Mouse (Mus musculus): ENCODE measurements around the gene Rxra. TPM values are rescaled to one million over a fixed set of nuclear protein-coding genes. Genes with fewer than 3 reads are reported as not detected.
A peak's percentile ranks its signal among the peaks of the same experiment; 100 is the strongest.

Rxra gene
- polyA plus RNA-seq, 1 experiment from 2014 or later, result 4.4 TPM

GRCm38 (mm10) chr2:27645471-27645870 is 30.8 kb upstream of the Rxra start:
- Histone ChIP-seq H3K4me3 (replicated peaks) (no peak overlapping the region), H3K4me2 (replicated peaks) (no peak overlapping the region), H3K27me3 (0 out of 2 replicates have a peak, but pooled peaks cover 5% of the 10 kb centered on the region), H3K4me1 (replicated peaks) (peaks cover 26% of the 10 kb centered on the region), H3K9me3 (no peaks in the 10 kb centered on the region), H3K27ac (no peak overlapping the region), H3K36me3 (no peaks in the 10 kb centered on the region), H3K9ac (replicated peaks) (no peak overlapping the region)
- WGBS, result 54% methylated on average over 3 of the region's 3 CpGs
- no peak for ATAC-seq

GRCm38 (mm10) chr2:27649862-27650661 is 26.2 kb upstream of the Rxra start:
- ATAC-seq, result peak; percentile 58; the same call in 1 of the 2 replicates
- peaks cover 20% of the 10 kb centered on the region for H3K4me1 ChIP-seq (replicated peaks)
- peak overlapping the region; percentile 37; the same call in 1 of the 2 replicates for H3K27ac ChIP-seq
- no peak overlapping the region for H3K4me3 ChIP-seq (replicated peaks)
- WGBS, result 13% methylated on average over 8 of the region's 8 CpGs
- no peak overlapping the region for H3K9ac ChIP-seq (replicated peaks)
- H3K36me3 ChIP-seq, result no peaks in the 10 kb centered on the region
- H3K9me3 ChIP-seq, result no peaks in the 10 kb centered on the region
- H3K4me2 ChIP-seq (replicated peaks), result no peak overlapping the region
- peaks cover 13% of the 10 kb centered on the region; the same call in 1 of the 2 replicates for H3K27me3 ChIP-seq

GRCm38 (mm10) chr2:27650991-27651390 is 25.2 kb upstream of the Rxra start:
- no peaks in the 10 kb centered on the region for H3K9me3 ChIP-seq
- no peak overlapping the region for H3K4me3 ChIP-seq (replicated peaks)
- peaks cover 13% of the 10 kb centered on the region; the same call in 1 of the 2 replicates for H3K27me3 ChIP-seq
- no peak overlapping the region for H3K9ac ChIP-seq (replicated peaks)
- no peak overlapping the region for H3K27ac ChIP-seq
- H3K4me1 ChIP-seq (replicated peaks), result peaks cover 20% of the 10 kb centered on the region
- no peak overlapping the region for H3K4me2 ChIP-seq (replicated peaks)
- no peaks in the 10 kb centered on the region for H3K36me3 ChIP-seq
- ATAC-seq, result no peak

- H3K4me3 ChIP-seq (replicated peaks), result no peak overlapping the region
- H3K27ac ChIP-seq, result no peak overlapping the region
- H3K4me1 ChIP-seq (replicated peaks), result peaks cover 20% of the 10 kb centered on the region
- no peak overlapping the region for H3K4me2 ChIP-seq (replicated peaks)
- H3K9me3 ChIP-seq, result no peaks in the 10 kb centered on the region
- no peak for ATAC-seq
- H3K36me3 ChIP-seq, result no peaks in the 10 kb centered on the region
- H3K9ac ChIP-seq (replicated peaks), result no peak overlapping the region
- H3K27me3 ChIP-seq, result peaks cover 20% of the 10 kb centered on the region; the same call in 1 of the 2 replicates
- 70% methylated on average over 5 of the region's 5 CpGs for WGBS
Measured at GRCm38 (mm10) chr2:27653496-27654030, 22.7 kb upstream of the Rxra start.

GRCm38 (mm10) chr2:27654321-27655232 is 21.7 kb upstream of the Rxra start:
- Histone ChIP-seq H3K9me3 (no peaks in the 10 kb centered on the region), H3K4me1 (replicated peaks) (peaks cover 20% of the 10 kb centered on the region), H3K4me3 (replicated peaks) (no peak overlapping the region), H3K36me3 (no peaks in the 10 kb centered on the region), H3K27ac (no peak overlapping the region), H3K4me2 (replicated peaks) (no peak overlapping the region), H3K9ac (replicated peaks) (no peak overlapping the region), H3K27me3 (peaks cover 20% of the 10 kb centered on the region; the same call in 1 of the 2 replicates)
- no peak for ATAC-seq
- WGBS, result 57% methylated on average over 8 of the region's 8 CpGs

- Histone ChIP-seq H3K27ac (no peak overlapping the region), H3K4me2 (replicated peaks) (no peak overlapping the region), H3K4me1 (replicated peaks) (peaks cover 10% of the 10 kb centered on the region), H3K9me3 (0 out of 2 replicates have a peak, but pooled peaks cover 5% of the 10 kb centered on the region), H3K4me3 (replicated peaks) (no peak overlapping the region), H3K27me3 (peaks cover 20% of the 10 kb centered on the region; the same call in 1 of the 2 replicates), H3K36me3 (no peaks in the 10 kb centered on the region), H3K9ac (replicated peaks) (no peak overlapping the region)
- no peak for ATAC-seq
Measured at GRCm38 (mm10) chr2:27656576-27656975, 19.7 kb upstream of the Rxra start.

GRCm38 (mm10) chr2:27665284-27665683 is 11.0 kb upstream of the Rxra start:
- H3K27ac ChIP-seq, result no peak overlapping the region
- H3K9me3 ChIP-seq, result 0 out of 2 replicates have a peak, but pooled peaks cover 4% of the 10 kb centered on the region
- H3K36me3 ChIP-seq, result no peaks in the 10 kb centered on the region
- ATAC-seq, result no peak
- 96% methylated on average over 6 of the region's 6 CpGs for WGBS
- H3K4me3 ChIP-seq (replicated peaks), result no peak overlapping the region
- H3K4me2 ChIP-seq (replicated peaks), result no peak overlapping the region
- H3K9ac ChIP-seq (replicated peaks), result no peak overlapping the region
- 0 out of 2 replicates have a peak, but pooled peaks cover 22% of the 10 kb centered on the region for H3K27me3 ChIP-seq
- H3K4me1 ChIP-seq (replicated peaks), result peaks cover 15% of the 10 kb centered on the region

GRCm38 (mm10) chr2:27666719-27667118 is 9.5 kb upstream of the Rxra start:
- no peaks in the 10 kb centered on the region for H3K9me3 ChIP-seq
- no peaks in the 10 kb centered on the region for H3K36me3 ChIP-seq
- peak overlapping the region; percentile 32; the same call in 1 of the 2 replicates for H3K9ac ChIP-seq (replicated peaks)
- H3K27ac ChIP-seq, result peak overlapping the region; percentile 51; the same call in 1 of the 2 replicates
- 15% methylated on average over 4 of the region's 4 CpGs for WGBS
- H3K4me2 ChIP-seq (replicated peaks), result 0 out of 2 replicates have a peak overlapping the region, but pooled peaks have one; percentile 16
- H3K4me3 ChIP-seq (replicated peaks), result no peak overlapping the region
- peaks cover 28% of the 10 kb centered on the region for H3K4me1 ChIP-seq (replicated peaks)
- 0 out of 2 replicates have a peak, but pooled peaks cover 22% of the 10 kb centered on the region for H3K27me3 ChIP-seq
- ATAC-seq, result peak; percentile 51

- 82% methylated on average over 4 of the region's 4 CpGs for WGBS
- 0 out of 2 replicates have a peak, but pooled peaks cover 22% of the 10 kb centered on the region for H3K27me3 ChIP-seq
- no peak for ATAC-seq
Measured at GRCm38 (mm10) chr2:27667677-27668076, 8.6 kb upstream of the Rxra start.

GRCm38 (mm10) chr2:27670746-27671145 is 5.5 kb upstream of the Rxra start:
- H3K4me2 ChIP-seq (replicated peaks), result no peak overlapping the region
- no peak overlapping the region for H3K9ac ChIP-seq (replicated peaks)
- no peak for ATAC-seq
- H3K36me3 ChIP-seq, result no peaks in the 10 kb centered on the region
- no peak overlapping the region for H3K4me3 ChIP-seq (replicated peaks)
- no peak overlapping the region for H3K27ac ChIP-seq
- no peaks in the 10 kb centered on the region for H3K9me3 ChIP-seq
- peaks cover 28% of the 10 kb centered on the region; the same call in 1 of the 2 replicates for H3K27me3 ChIP-seq
- 17% methylated on average over 5 of the region's 5 CpGs for WGBS
- H3K4me1 ChIP-seq (replicated peaks), result peaks cover 33% of the 10 kb centered on the region

More at GRCm38 (mm10) chr2:27667677-27668076, 8.6 kb upstream of the Rxra start:
- Histone ChIP-seq H3K4me3 (replicated peaks) (no peak overlapping the region), H3K9ac (replicated peaks) (no peak overlapping the region), H3K36me3 (no peaks in the 10 kb centered on the region), H3K4me2 (replicated peaks) (no peak overlapping the region), H3K9me3 (no peaks in the 10 kb centered on the region), H3K4me1 (replicated peaks) (peaks cover 32% of the 10 kb centered on the region), H3K27ac (no peak overlapping the region)

GRCm38 (mm10) chr2:27671633-27672091 is 4.6 kb upstream of the Rxra start:
- Histone ChIP-seq H3K9ac (replicated peaks) (no peak overlapping the region), H3K36me3 (no peaks in the 10 kb centered on the region), H3K27me3 (peaks cover 26% of the 10 kb centered on the region; the same call in 1 of the 2 replicates), H3K27ac (peak overlapping the region; percentile 10; the same call in 1 of the 2 replicates), H3K4me3 (replicated peaks) (no peak overlapping the region), H3K9me3 (no peaks in the 10 kb centered on the region), H3K4me1 (replicated peaks) (peaks cover 33% of the 10 kb centered on the region), H3K4me2 (replicated peaks) (no peak overlapping the region)
- WGBS, result 15% methylated on average over 3 of the region's 3 CpGs
- ATAC-seq, result peak; percentile 25; the same call in 1 of the 2 replicates
